Mouse (Mus musculus) cerebellum, adult 2 months (tissue): Measurements from ENCODE around the gene Magi3. TPM values are rescaled to one million over a fixed set of nuclear protein-coding genes. Genes with fewer than 3 reads are reported as not detected.
A peak's percentile ranks its signal among the peaks of the same experiment; 100 is the strongest.

Source experiments
- DNase-seq, 2 experiments: peaks; one replicate each; pipeline ENCODE4 v3.0.0; 2021
- H3K27ac ChIP-seq: fragments of 200-500 bp; 2 replicates; pipeline ENCODE4 v1.5.1; 2012; ENCODE audit warnings: low read length, control low read depth, inconsistent platforms; ENCODE audit not compliant: insufficient read depth
- H3K27me3 ChIP-seq: fragments of 200-500 bp; 2 replicates; pipeline ENCODE4 v1.6.1; 2012; ENCODE audit warnings: inconsistent platforms, mild to moderate bottlenecking, low read length, moderate library complexity; ENCODE audit not compliant: control insufficient read depth, insufficient read depth
- H3K4me1 ChIP-seq: fragments of 200-500 bp; 2 replicates; pipeline ENCODE4 v1.6.1; 2011; ENCODE audit warnings: low read length; ENCODE audit not compliant: control insufficient read depth, insufficient read depth
- H3K4me3 ChIP-seq: fragments of 200-500 bp; replicated peaks from 2 replicates; pipeline ENCODE3; 2011; ENCODE audit warnings: mild to moderate bottlenecking, low read depth, low read length, control low read depth; ENCODE audit not compliant: insufficient read depth
- CTCF ChIP-seq: fragments of 200-500 bp; IDR thresholded peaks from 2 replicates; pipeline ENCODE4 v1.5.1; 2011; ENCODE audit warnings: low read depth, mild to moderate bottlenecking, control low read depth, low read length, moderate library complexity, borderline replicate concordance; ENCODE audit not compliant: insufficient read depth
- POLR2A ChIP-seq: fragments of 200-500 bp; IDR thresholded peaks from 2 replicates; pipeline ENCODE4 v1.6.1; 2011; ENCODE audit warnings: low read length, control low read depth, borderline replicate concordance; ENCODE audit not compliant: insufficient read depth
- WGBS: fragments of 180-500 bp; shearing (Covaris S2); methylation state at CpG from one replicate; pipeline ENCODE4 v1.1.7; 2018; 5-methylcytosine and 5-hydroxymethylcytosine counted together
- polyA plus RNA-seq: library from polyadenylated mRNA; depleted of rRNA; stranded (reverse); fragments of >200 nt; gene quantifications from 2 replicates; pipeline ENCODE4 v1.2.3, GENCODE M21; 2012

Gene Magi3
- polyA plus RNA-seq, 1 experiment, result 11.3 TPM

- no peak for DNase-seq
- no peak overlapping the region for H3K4me3 ChIP-seq
- no peaks in the 10 kb centered on the region for H3K27me3 ChIP-seq
- TF ChIP-seq CTCF, result no peak
- TF ChIP-seq POLR2A, result no peak
- H3K27ac ChIP-seq, result no peak overlapping the region
- WGBS, result 34% methylated on average over 5 of the region's 5 CpGs
- no peaks in the 10 kb centered on the region for H3K4me1 ChIP-seq
These were observed 7.4 kb upstream of the Magi3 start for GRCm38 (mm10) chr3:104227438-104228111.

- TF ChIP-seq POLR2A (no peak), CTCF (no peak)
- Histone ChIP-seq H3K4me3 (no peak overlapping the region), H3K27ac (no peak overlapping the region), H3K27me3 (no peaks in the 10 kb centered on the region), H3K4me1 (no peaks in the 10 kb centered on the region)
- 78% methylated on average over 7 of the region's 7 CpGs for WGBS
- DNase-seq, result no peak
These were observed 6.6 kb upstream of the Magi3 start for GRCm38 (mm10) chr3:104226731-104227130.

- no peak overlapping the region for H3K27ac ChIP-seq
These were observed 982 bp upstream of the Magi3 start for GRCm38 (mm10) chr3:104221156-104221555.

GRCm38 (mm10) chr3:104219531-104220294, 461 bp downstream of the Magi3 start:
- TF ChIP-seq POLR2A (no peak), CTCF (no peak)
- DNase-seq, result peak; percentile 60 to 73
- H3K27me3 ChIP-seq, result no peaks in the 10 kb centered on the region; the same call in 1 of the 2 replicates
- H3K4me3 ChIP-seq, result peak overlapping the region; percentile 70
- peak overlapping the region; percentile 41; the same call in 1 of the 2 replicates for H3K27ac ChIP-seq
- under 1% methylated on average over 107 of the region's 107 CpGs for WGBS
- H3K4me1 ChIP-seq, result no peaks in the 10 kb centered on the region

More at GRCm38 (mm10) chr3:104221156-104221555, 982 bp upstream of the Magi3 start:
- no peaks in the 10 kb centered on the region; the same call in 1 of the 2 replicates for H3K27me3 ChIP-seq
- no peaks in the 10 kb centered on the region for H3K4me1 ChIP-seq
- H3K4me3 ChIP-seq, result peak overlapping the region; percentile 87
- no peak for DNase-seq
- TF ChIP-seq POLR2A, result no peak
- TF ChIP-seq CTCF, result no peak
- 27% methylated on average over 11 of the region's 11 CpGs for WGBS

- H3K27ac ChIP-seq, result no peak overlapping the region
- H3K27me3 ChIP-seq, result no peaks in the 10 kb centered on the region; the same call in 1 of the 2 replicates
- peak overlapping the region; percentile 65 for H3K4me3 ChIP-seq
- TF ChIP-seq POLR2A, result no peak
- TF ChIP-seq CTCF, result no peak
- peak; percentile 6 to 35 for DNase-seq
- WGBS, result 7% methylated on average over 15 of the region's 15 CpGs
- H3K4me1 ChIP-seq, result no peaks in the 10 kb centered on the region
These were observed 1.2 kb downstream of the Magi3 start for GRCm38 (mm10) chr3:104218926-104219325.

- no peak overlapping the region for H3K4me3 ChIP-seq
- no peak overlapping the region for H3K27ac ChIP-seq
- WGBS, result 95% methylated on average over 2 of the region's 2 CpGs
- no peaks in the 10 kb centered on the region for H3K4me1 ChIP-seq
- no peaks in the 10 kb centered on the region for H3K27me3 ChIP-seq
- no peak for DNase-seq
- TF ChIP-seq CTCF (no peak), POLR2A (no peak)
These were observed 30.4 kb downstream of the Magi3 start for GRCm38 (mm10) chr3:104189823-104190222.

GRCm38 (mm10) chr3:104189234-104189633, 30.9 kb downstream of the Magi3 start:
- TF ChIP-seq POLR2A (no peak), CTCF (no peak)
- Histone ChIP-seq H3K4me1 (no peaks in the 10 kb centered on the region), H3K27ac (no peak overlapping the region), H3K4me3 (no peak overlapping the region), H3K27me3 (no peaks in the 10 kb centered on the region)
- 92% methylated on average over 1 of the region's 1 CpGs for WGBS
- no peak for DNase-seq
